Mouse (Mus musculus) cerebellum, adult 2 months (tissue): ENCODE results near the gene Cyp2d22. TPM values are rescaled to one million over a fixed set of nuclear protein-coding genes. Genes with fewer than 3 reads are reported as not detected.
"Not testable (repeated sequence)": the region's sequence is repeated elsewhere in the genome, so short reads cannot be mapped to it uniquely, and the experiment has no call there.

Source experiments
- DNase-seq, 2 experiments: peaks; one replicate each; pipeline ENCODE4 v3.0.0; 2021
- H3K27ac ChIP-seq: fragments of 200-500 bp; 2 replicates; pipeline ENCODE4 v1.5.1; 2012; ENCODE audit warnings: low read length, control low read depth, inconsistent platforms; ENCODE audit not compliant: insufficient read depth
- H3K27me3 ChIP-seq: fragments of 200-500 bp; 2 replicates; pipeline ENCODE4 v1.6.1; 2012; ENCODE audit warnings: inconsistent platforms, mild to moderate bottlenecking, low read length, moderate library complexity; ENCODE audit not compliant: control insufficient read depth, insufficient read depth
- H3K4me1 ChIP-seq: fragments of 200-500 bp; 2 replicates; pipeline ENCODE4 v1.6.1; 2011; ENCODE audit warnings: low read length; ENCODE audit not compliant: control insufficient read depth, insufficient read depth
- H3K4me3 ChIP-seq: fragments of 200-500 bp; replicated peaks from 2 replicates; pipeline ENCODE3; 2011; ENCODE audit warnings: mild to moderate bottlenecking, low read depth, low read length, control low read depth; ENCODE audit not compliant: insufficient read depth
- CTCF ChIP-seq: fragments of 200-500 bp; IDR thresholded peaks from 2 replicates; pipeline ENCODE4 v1.5.1; 2011; ENCODE audit warnings: low read depth, mild to moderate bottlenecking, control low read depth, low read length, moderate library complexity, borderline replicate concordance; ENCODE audit not compliant: insufficient read depth
- POLR2A ChIP-seq: fragments of 200-500 bp; IDR thresholded peaks from 2 replicates; pipeline ENCODE4 v1.6.1; 2011; ENCODE audit warnings: low read length, control low read depth, borderline replicate concordance; ENCODE audit not compliant: insufficient read depth
- WGBS: fragments of 180-500 bp; shearing (Covaris S2); methylation state at CpG from one replicate; pipeline ENCODE4 v1.1.7; 2018; 5-methylcytosine and 5-hydroxymethylcytosine counted together
- polyA plus RNA-seq: library from polyadenylated mRNA; depleted of rRNA; stranded (reverse); fragments of >200 nt; gene quantifications from 2 replicates; pipeline ENCODE4 v1.2.3, GENCODE M21; 2012

The Cyp2d22 gene
- polyA plus RNA-seq, 1 experiment, result 65.4 TPM

GRCm38 (mm10) chr15:82403606-82404005 is 23.5 kb upstream of the Cyp2d22 start:
- no peak for DNase-seq
- Histone ChIP-seq H3K4me3 (no peak overlapping the region), H3K27ac (no peak overlapping the region), H3K27me3 (no peaks in the 10 kb centered on the region), H3K4me1 (no peaks in the 10 kb centered on the region)
- TF ChIP-seq CTCF (no peak), POLR2A (no peak)
- WGBS, result 94% methylated on average over 9 of the region's 9 CpGs

GRCm38 (mm10) chr15:82402741-82403140 is 22.7 kb upstream of the Cyp2d22 start:
- WGBS, result 75% methylated on average over 6 of the region's 6 CpGs
- TF ChIP-seq CTCF, result no peak
- TF ChIP-seq POLR2A, result no peak
- no peak for DNase-seq
- no peaks in the 10 kb centered on the region for H3K27me3 ChIP-seq
- H3K4me1 ChIP-seq, result no peaks in the 10 kb centered on the region
- H3K4me3 ChIP-seq, result no peak overlapping the region
- H3K27ac ChIP-seq, result no peak overlapping the region

GRCm38 (mm10) chr15:82402106-82402505 is 22.0 kb upstream of the Cyp2d22 start:
- H3K27me3 ChIP-seq, result no peaks in the 10 kb centered on the region
- no peak overlapping the region for H3K4me3 ChIP-seq
- no peak overlapping the region for H3K27ac ChIP-seq
- no peaks in the 10 kb centered on the region for H3K4me1 ChIP-seq
- no peak for DNase-seq
- TF ChIP-seq POLR2A (no peak), CTCF (no peak)

- no peak for DNase-seq
- no peak for TF ChIP-seq POLR2A
- TF ChIP-seq CTCF, result no peak
- Histone ChIP-seq H3K27ac (no peak overlapping the region), H3K27me3 (no peaks in the 10 kb centered on the region), H3K4me1 (no peaks in the 10 kb centered on the region), H3K4me3 (no peak overlapping the region)
- WGBS, result 36% methylated on average over 2 of the region's 2 CpGs
Measured at GRCm38 (mm10) chr15:82401516-82401915, 21.5 kb upstream of the Cyp2d22 start.

GRCm38 (mm10) chr15:82395955-82396354 is 15.9 kb upstream of the Cyp2d22 start:
- H3K27me3 ChIP-seq, H3K4me3 ChIP-seq, H3K4me1 ChIP-seq, H3K27ac ChIP-seq, DNase-seq: not testable (repeated sequence)
- 93% methylated on average over 3 of the region's 3 CpGs for WGBS

- H3K4me3 ChIP-seq, H3K4me1 ChIP-seq, H3K27me3 ChIP-seq, H3K27ac ChIP-seq, DNase-seq: not testable (repeated sequence)
- 76% methylated on average over 2 of the region's 2 CpGs for WGBS
Measured at GRCm38 (mm10) chr15:82393922-82394321, 13.9 kb upstream of the Cyp2d22 start, which contains the start of gene Cyp2d11. TSS of gene Cyp2d11 (minus strand) at chr15:82394022.

- 95% methylated on average over 10 of the region's 10 CpGs for WGBS
Measured at GRCm38 (mm10) chr15:82389916-82390315, 9.9 kb upstream of the Cyp2d22 start.

GRCm38 (mm10) chr15:82385729-82386128 is 5.7 kb upstream of the Cyp2d22 start:
- WGBS, result 97% methylated on average over 2 of the region's 2 CpGs

More at GRCm38 (mm10) chr15:82389916-82390315, 9.9 kb upstream of the Cyp2d22 start:
- H3K4me1 ChIP-seq, H3K27me3 ChIP-seq, H3K4me3 ChIP-seq, H3K27ac ChIP-seq, DNase-seq: not testable (repeated sequence)

GRCm38 (mm10) chr15:82382441-82382840 is 2.4 kb upstream of the Cyp2d22 start:
- 93% methylated on average over 2 of the region's 2 CpGs for WGBS
- no peak for TF ChIP-seq CTCF
- TF ChIP-seq POLR2A, result no peak
- no peaks in the 10 kb centered on the region for H3K27me3 ChIP-seq
- no peak for DNase-seq
- no peak overlapping the region for H3K27ac ChIP-seq
- H3K4me1 ChIP-seq, result no peaks in the 10 kb centered on the region
- no peak overlapping the region for H3K4me3 ChIP-seq

More at GRCm38 (mm10) chr15:82385729-82386128, 5.7 kb upstream of the Cyp2d22 start:
- H3K27me3 ChIP-seq, result no peaks in the 10 kb centered on the region
- H3K27ac ChIP-seq, result no peak overlapping the region
- H3K4me1 ChIP-seq, result no peaks in the 10 kb centered on the region
- no peak overlapping the region for H3K4me3 ChIP-seq
- no peak for DNase-seq
- TF ChIP-seq POLR2A (no peak), CTCF (no peak)
